Mouse (Mus musculus): ENCODE results near the gene Sncb.

Sncb gene

DNA sequence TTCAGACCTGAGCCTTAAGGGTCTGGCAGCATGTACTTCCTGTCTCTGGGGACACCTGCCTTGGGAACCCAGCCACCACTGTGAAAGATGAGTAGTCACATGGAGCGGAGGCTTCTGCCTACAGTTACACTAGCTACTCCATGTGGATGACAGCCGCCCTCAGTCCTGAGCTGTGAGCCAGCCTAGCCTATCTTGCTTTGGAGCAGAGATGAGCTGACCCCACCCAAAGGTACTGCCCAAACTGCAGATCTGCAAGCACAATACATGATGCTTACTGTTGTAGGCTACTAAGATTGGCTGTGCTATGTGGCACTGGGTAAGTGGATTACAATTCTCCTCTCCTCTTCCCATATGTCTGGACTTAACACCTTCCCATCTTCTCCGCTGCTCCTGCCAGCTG is 14.7 kb upstream of the Sncb start:
- DNase-seq, result no peak

DNA sequence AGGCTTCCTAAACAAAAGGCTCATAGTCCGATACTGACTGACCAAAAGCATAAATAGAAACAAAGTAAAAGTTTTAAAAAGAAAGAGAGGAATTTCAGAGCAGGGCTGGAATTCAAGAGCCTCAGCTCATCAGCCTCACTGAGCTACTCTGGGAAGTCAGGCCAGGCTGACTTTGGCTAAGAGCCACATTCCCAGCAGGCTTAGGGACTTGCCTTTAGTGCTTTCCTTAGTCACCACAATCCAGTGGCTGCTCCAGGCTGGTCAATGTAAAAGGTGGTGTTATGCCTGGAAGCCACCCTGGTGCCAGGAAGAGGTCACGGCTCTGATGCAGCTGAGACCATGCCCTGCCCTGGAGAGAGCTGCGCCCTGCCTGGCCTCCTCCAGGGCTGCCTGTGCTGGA is 14.2 kb upstream of the Sncb start:
- DNase-seq, result no peak

DNA sequence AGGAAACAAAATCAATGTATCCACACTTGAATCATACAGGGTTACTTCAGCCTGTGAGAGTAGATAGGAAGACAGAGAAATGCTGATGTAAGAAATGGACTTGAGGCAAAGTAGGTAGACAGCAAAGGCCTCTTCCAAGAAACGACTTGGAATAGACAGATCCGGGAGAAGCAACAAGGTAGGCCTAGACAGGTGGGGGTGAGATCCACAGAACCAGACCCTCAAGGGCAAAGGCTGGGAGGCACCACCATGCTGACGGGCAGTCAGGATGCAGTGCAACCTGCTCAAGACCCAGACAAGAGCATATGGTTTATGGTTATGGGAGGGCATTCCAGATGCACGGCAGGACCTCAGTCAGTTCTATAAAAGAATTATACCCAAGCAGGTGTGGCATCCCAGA is 617 bp upstream of the Sncb start:
- no peak for DNase-seq

DNA sequence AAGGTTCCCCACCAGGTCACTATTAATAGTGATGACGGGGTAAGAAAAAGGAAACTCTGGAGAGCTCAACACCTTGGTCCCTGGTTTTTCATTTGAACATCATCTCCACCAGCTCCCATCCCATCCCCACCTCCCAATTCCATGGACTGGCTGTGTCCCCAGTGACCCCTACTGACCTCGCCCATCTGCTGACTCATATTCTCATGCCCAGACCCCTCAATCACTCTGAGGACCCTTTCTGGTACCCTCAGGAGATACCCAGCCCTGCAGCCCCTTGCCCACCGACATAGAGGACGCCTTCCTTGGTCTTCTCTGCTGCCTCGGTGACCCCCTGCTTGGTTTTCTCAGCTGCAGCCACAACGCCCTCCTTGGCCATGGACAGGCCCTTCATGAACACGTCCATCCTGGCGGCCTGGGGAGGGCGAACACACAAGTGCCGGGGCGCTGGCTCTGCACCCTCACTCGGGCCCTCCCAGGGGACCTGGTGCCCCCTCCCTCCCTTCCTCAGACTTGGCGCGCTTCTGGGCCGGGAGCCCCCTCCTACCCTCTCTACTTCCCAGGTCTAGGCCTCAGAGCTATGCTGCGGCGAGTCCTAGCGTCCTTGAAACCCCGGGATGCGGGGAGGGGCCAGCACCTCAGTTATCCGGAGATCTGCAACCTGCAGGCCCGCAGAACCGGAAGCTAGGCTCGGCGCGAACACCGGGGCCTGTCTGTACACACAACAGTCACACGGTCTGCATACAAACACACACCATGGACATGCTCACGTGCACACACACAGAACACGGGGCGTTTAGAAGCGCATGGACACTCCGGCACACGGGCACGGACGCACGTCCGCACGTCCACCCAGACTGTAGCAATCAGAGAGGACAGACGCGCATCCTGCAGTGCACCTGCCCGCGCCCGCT is 859 bp downstream of the Sncb start:
- DNase-seq, result no peak

GRCm38 (mm10) chr13:54760906-54761305 is 5.5 kb downstream of the Sncb start:
- DNase-seq, result no peak

DNA sequence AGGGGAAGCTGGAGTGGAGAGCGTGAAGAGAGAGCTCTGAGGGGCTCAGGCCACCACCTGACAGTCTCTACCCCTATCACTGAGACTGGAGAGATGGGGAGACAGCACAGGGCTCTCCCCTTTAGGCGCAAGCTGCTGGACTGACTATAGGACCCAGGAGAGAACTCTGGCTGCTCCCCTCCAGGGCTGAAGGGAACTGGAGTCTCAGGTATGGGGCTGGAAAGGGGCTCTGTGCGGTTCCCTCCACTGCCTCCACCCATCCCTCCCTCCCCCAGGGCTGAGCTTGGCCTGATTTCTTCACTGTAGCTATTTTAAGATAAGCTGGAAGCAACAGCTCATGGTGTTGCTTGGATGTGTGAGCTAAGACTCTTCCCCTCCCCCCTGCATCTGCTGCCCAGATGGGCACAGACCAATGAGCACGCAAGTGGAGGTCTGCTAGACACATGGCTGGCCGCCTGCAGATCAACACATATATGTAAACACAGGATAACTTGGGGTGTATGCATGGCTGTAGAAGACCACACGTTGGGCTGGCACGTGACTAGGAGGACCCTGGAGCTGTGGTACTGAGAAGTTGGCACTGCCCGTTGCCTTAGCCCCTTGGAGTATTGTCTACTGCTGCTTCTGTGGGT is 6.1 kb downstream of the Sncb start:
- DNase-seq, result no peak

GRCm38 (mm10) chr13:54759496-54759895 is 6.9 kb downstream of the Sncb start:
- DNase-seq, result no peak

DNA sequence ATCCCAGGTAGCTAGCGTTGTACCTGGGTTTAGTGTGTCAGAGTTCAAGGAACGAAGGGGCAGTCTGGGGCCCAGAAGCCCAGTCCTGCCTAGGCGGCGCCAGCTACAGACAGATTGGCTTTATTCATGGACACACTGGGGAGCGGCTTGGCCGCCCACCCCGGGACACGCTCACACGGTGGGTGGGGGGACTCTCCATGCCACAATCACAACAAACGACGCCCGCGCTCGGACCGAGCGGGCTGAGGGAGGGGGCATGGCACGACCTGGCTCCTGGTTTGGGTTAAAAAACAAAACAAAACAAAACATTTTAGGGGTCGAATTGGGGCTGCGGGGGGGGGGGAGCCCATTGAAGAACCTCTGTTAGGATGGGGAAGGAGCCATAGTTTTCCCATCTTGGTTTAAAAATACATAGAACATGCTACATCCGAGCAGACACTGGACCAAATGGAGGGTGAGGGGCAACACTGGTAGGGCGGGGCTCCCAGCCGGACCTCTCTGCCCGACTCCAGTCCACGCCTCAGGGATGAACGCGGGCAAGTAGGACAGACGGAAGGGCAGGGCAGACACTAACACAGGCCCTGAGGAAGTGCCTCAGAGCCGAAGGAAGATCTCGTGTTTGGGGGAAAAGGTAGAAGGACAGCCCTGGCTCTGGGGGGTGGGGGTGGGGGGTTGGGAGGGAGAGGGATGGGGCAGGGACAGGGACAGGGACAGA is 7.5 kb downstream of the Sncb start:
- no peak for DNase-seq

- DNase-seq, result peak; percentile 74
Observed at GRCm38 (mm10) chr13:54758045-54758755, 8.2 kb downstream of the Sncb start.

DNA sequence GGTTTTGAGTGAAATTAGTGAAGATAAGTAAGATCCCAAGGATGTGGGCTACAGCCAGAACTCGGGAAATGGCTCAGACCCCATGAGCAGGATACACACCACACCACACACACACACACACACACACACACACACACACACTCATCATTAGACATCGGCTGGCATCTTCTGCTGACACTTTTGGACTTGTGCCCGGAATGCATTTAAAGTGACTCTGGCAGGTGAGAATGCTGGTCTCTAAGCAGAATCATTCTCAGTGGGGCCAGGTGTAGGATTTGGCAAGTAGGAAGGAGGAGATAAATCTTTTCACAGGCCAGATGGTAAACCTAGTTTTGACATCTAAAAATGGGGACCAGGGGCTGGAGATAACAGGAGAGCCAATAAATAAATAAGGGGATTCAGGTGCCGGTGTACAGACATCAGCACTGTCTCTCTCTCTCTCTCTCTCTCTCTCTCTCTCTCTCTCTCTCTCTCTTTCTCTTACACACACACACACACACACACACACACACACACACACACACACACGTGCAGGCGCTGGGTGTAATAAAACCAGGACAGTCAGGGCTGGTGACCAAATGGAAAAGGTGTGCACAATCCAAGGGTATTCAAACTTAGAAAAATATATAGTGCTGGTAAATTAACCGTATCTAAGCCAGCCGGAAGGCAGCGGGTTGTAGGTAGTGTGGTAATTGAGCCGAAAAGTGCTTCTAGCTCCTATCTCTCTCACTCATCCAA is 9.1 kb downstream of the Sncb start:
- DNase-seq, result no peak

GRCm38 (mm10) chr13:54756156-54756712 is 10.2 kb downstream of the Sncb start:
- no peak for DNase-seq

DNA sequence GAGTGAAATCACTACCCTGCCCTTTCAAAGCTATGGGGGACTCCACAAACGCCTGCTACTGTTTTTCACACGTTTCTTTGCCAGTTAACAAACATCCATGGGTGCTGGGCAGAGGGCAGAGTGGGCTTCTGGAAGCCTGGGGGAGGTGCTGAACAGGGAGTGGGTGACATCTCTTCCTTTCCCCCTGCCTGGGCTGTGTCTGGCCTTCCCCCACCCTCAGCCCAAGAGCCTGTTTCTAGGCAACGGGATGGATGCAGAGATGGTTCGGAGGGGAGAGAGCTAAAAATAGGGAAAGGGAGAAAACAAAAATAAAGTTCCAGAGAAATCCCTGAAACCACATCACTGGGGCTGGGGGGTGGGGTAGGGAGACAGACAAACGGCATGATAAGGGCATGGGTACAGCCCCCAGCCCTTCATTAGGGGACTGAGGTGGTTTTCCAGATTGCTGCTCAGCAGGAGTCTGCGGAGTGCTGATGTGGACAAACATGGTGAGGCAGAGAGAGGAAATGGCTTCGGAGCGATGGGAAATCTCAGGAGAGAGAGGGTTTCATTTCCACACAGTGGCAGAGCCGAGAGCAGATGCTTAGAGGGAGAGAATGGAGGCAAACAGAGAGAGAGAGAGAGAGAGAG is 11.1 kb downstream of the Sncb start:
- DNase-seq, result no peak

- no peak for DNase-seq
Observed at GRCm38 (mm10) chr13:54754169-54755080, 12.0 kb downstream of the Sncb start.

- no peak for DNase-seq
Observed at GRCm38 (mm10) chr13:54753733-54754132, 12.7 kb downstream of the Sncb start.

- no peak for DNase-seq
Observed at GRCm38 (mm10) chr13:54752656-54753055, 13.7 kb downstream of the Sncb start.

DNA sequence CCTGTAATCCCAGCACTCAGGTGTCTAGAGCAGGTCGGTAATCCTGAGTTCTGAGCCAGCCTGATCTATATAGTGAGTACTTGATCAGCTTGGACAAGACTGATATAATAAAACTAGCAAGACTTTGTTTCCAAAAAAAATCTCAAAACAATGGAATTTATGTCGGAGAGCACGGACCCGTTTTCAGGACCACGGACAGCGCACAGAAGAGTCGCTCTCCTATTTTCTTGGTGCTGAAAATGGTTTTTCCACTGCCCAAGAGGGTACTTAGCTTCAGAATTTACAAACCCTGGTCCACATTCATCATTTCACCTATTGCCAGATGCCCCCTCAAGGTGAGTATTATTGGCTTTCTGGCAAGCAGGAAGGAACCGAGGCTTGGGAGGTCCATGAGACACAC is 15.7 kb downstream of the Sncb start:
- no peak for DNase-seq

GRCm38 (mm10) chr13:54749864-54750411 is 16.5 kb downstream of the Sncb start, which contains the start of gene Gprin1:
Gene Gprin1, minus strand, starts transcription at chr13:54749874.
- no peak for DNase-seq

- DNase-seq, result no peak
Observed at GRCm38 (mm10) chr13:54749061-54749863, 17.1 kb downstream of the Sncb start.

- DNase-seq, result no peak
Observed at GRCm38 (mm10) chr13:54748721-54749060, 17.7 kb downstream of the Sncb start.
